Mouse (Mus musculus): ENCODE results near the gene Tmem87a.

DNA sequence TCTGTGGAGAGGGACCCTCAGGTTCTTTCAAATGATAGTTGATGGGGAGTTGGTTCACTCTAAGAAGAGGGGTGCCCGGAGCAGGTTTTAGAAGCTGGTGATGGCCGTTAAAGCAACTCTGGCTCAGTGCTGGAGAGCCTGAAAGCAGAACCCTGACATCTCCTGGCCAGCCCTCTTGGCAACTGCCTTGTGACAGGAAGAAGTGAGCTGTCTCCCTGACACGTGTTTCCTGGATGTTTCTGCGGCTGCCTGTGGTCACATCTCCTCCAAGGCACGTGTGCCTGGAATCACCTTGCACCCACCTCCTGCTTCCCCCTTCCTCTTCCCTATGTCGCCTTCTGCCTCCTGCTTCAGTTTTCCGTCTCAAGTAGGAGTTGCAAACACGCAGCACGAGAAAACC is 55.8 kb downstream of the Tmem87a start:
- TF ChIP-seq POLR2A (IDR thresholded peaks at IDR 0.05; ENCODE audit: insufficient read depth, low read depth, low read length), result no peak
- TF ChIP-seq CTCF (IDR thresholded peaks at IDR 0.05), result no peak
- no peak for TF ChIP-seq EP300 (IDR thresholded peaks at IDR 0.05; ENCODE audit: insufficient read depth, low read depth, low read length)
